Mouse (Mus musculus): Measurements from ENCODE around the gene Rbpms2. TPM values are rescaled to one million over a fixed set of nuclear protein-coding genes. Genes with fewer than 3 reads are reported as not detected.
A peak's percentile ranks its signal among the peaks of the same experiment; 100 is the strongest.

Rbpms2 gene
- total and polyA plus RNA-seq, 3 experiments, result 29.4 to 102 (median 32.5) TPM

DNA sequence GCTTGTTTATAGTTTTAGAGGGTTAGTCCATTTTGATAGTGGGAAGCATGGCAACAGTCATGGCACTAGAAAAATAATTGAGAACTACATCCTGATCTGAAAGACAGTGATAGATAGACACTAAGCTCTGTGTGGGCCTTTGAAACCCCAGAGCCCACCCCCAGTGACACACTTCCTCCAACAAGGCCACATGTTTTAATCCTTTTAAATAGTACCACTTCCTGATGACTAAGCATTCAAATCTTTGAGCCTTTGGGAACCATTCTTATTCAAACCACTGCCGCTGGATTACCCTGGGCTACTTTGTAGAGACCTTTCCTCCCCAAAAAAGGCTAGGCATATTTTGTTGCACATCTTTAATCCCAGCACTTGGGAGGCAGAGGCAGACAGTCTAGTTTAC lies 6.3 kb downstream of the Rbpms2 start:
- 47% methylated on average over 1 of the region's 1 CpGs for WGBS
- Histone ChIP-seq H3K27ac (no peak overlapping the region), H3K9ac (ENCODE audit: low read depth, low read length) (no peak overlapping the region), H3K79me2 (replicated peaks; ENCODE audit: control insufficient read depth, insufficient read depth, low read length) (peaks cover 1% of the 10 kb centered on the region; the same call in 1 of the 2 replicates), H3K36me3 (ENCODE audit: control insufficient read depth, insufficient read depth, low read length) (0 out of 2 replicates have a peak, but pooled peaks cover 3% of the 10 kb centered on the region), H3K4me1 (ENCODE audit: control insufficient read depth, insufficient read depth, low read length) (peaks cover 5% of the 10 kb centered on the region), H3K4me3 (no peak overlapping the region), H3K27me3 (ENCODE audit: control insufficient read depth, insufficient read depth, low read length) (no peaks in the 10 kb centered on the region)
- DNase-seq, result no peak
- TF ChIP-seq EP300 (IDR thresholded peaks at IDR 0.05; ENCODE audit: insufficient read depth, low read depth, low read length) (no peak), POLR2A (IDR thresholded peaks at IDR 0.05; ENCODE audit: insufficient read depth, low read depth, low read length) (no peak), CTCF (IDR thresholded peaks at IDR 0.05) (no peak)
- intact Hi-C loops (cut with DNase I), result no loop called here

DNA sequence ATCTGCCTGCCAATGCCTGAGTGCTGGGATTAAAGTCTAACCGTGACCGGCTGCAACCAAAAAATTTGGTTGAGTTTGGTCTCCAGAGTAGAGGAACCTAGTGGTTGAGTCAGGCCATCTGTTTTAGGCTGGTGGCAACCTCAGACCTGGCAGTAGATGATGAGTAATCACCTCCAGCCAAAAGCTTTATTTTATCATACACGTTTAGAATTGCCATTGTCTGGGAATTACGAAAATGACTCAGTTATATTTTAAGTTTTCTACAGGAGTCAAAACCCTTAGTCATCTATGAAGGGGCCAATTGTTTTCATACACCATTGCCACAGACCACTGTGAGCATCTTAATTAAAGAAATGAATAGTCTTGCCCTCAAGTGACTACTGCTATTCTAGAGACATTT lies 7.5 kb downstream of the Rbpms2 start:
- intact Hi-C loops (cut with DNase I), result no loop called here
- H3K9ac ChIP-seq (ENCODE audit: low read depth, low read length), result no peak overlapping the region
- no peaks in the 10 kb centered on the region for H3K27me3 ChIP-seq (ENCODE audit: control insufficient read depth, insufficient read depth, low read length)
- H3K36me3 ChIP-seq (ENCODE audit: control insufficient read depth, insufficient read depth, low read length), result peaks cover 4% of the 10 kb centered on the region; the same call in 1 of the 2 replicates
- no peak overlapping the region for H3K27ac ChIP-seq
- H3K4me1 ChIP-seq (ENCODE audit: control insufficient read depth, insufficient read depth, low read length), result peaks cover 9% of the 10 kb centered on the region
- 79% methylated on average over 4 of the region's 4 CpGs for WGBS
- TF ChIP-seq POLR2A (IDR thresholded peaks at IDR 0.05; ENCODE audit: insufficient read depth, low read depth, low read length) (no peak), CTCF (IDR thresholded peaks at IDR 0.05) (no peak), EP300 (IDR thresholded peaks at IDR 0.05; ENCODE audit: insufficient read depth, low read depth, low read length) (no peak)
- no peak overlapping the region for H3K4me3 ChIP-seq
- no peak for DNase-seq
- H3K79me2 ChIP-seq (replicated peaks; ENCODE audit: control insufficient read depth, insufficient read depth, low read length), result peaks cover 1% of the 10 kb centered on the region; the same call in 1 of the 2 replicates

DNA sequence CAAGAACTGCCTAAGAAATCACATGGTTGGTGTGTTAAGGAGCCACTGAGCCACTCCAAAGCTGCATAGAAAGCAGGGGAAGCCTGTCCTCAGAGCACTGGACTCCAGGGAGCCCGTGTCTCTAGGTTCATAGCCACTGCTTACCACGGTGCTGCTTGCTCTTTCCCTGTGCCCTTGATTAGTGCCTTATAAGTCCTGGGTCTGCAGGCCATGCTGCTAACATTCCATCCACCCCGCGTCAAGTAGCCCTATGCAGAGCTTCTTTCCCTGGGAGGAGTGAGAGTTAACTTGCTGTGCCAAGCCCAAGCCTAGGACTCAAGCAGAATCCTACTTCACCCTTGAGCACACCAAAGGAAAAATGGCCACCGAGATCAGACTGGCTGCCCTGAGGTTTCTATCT lies 9.6 kb downstream of the Rbpms2 start:
- Histone ChIP-seq H3K27ac (peak overlapping the region; percentile 20), H3K9ac (ENCODE audit: low read depth, low read length) (no peak overlapping the region), H3K79me2 (replicated peaks; ENCODE audit: control insufficient read depth, insufficient read depth, low read length) (peaks cover 1% of the 10 kb centered on the region; the same call in 1 of the 2 replicates), H3K4me3 (no peak overlapping the region), H3K27me3 (ENCODE audit: control insufficient read depth, insufficient read depth, low read length) (no peaks in the 10 kb centered on the region), H3K36me3 (ENCODE audit: control insufficient read depth, insufficient read depth, low read length) (peaks cover 5% of the 10 kb centered on the region; the same call in 1 of the 2 replicates), H3K4me1 (ENCODE audit: control insufficient read depth, insufficient read depth, low read length) (peaks cover 9% of the 10 kb centered on the region)
- no peak for TF ChIP-seq POLR2A (IDR thresholded peaks at IDR 0.05; ENCODE audit: insufficient read depth, low read depth, low read length)
- TF ChIP-seq EP300 (IDR thresholded peaks at IDR 0.05; ENCODE audit: insufficient read depth, low read depth, low read length), result no peak
- no peak for TF ChIP-seq CTCF (IDR thresholded peaks at IDR 0.05)
- no peak for DNase-seq
- intact Hi-C loops (cut with DNase I), result no loop called here
- 47% methylated on average over 5 of the region's 5 CpGs for WGBS

DNA sequence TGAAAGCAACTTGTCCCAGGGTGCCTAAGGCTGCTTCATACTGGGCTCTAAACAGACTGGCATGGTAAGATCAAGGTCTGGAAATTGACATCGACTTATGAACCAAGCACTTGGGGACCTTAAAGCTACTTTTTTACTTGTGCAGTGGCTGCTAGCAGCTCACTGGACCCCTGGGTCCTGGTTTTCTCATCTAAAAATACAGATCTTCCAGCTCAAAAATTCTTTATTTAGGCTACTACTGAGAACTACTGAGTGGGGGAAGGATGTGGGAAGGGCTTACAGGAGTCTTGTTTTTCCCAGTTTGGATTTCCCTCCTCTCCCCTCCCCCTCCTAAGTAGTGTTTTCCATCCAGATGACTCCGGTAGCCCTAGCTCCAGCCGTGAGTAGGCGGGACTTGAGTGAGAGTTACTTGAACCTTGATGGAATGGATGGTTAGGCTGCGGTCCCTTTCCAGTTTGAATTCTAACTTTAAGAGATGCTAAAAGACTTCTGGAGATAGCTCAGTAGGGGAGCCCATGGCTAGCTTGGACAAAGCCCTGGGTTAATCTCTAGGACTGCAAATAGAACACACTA lies 11.5 kb downstream of the Rbpms2 start:
- H3K4me3 ChIP-seq, result no peak overlapping the region
- H3K4me1 ChIP-seq (ENCODE audit: control insufficient read depth, insufficient read depth, low read length), result peaks cover 18% of the 10 kb centered on the region

DNA sequence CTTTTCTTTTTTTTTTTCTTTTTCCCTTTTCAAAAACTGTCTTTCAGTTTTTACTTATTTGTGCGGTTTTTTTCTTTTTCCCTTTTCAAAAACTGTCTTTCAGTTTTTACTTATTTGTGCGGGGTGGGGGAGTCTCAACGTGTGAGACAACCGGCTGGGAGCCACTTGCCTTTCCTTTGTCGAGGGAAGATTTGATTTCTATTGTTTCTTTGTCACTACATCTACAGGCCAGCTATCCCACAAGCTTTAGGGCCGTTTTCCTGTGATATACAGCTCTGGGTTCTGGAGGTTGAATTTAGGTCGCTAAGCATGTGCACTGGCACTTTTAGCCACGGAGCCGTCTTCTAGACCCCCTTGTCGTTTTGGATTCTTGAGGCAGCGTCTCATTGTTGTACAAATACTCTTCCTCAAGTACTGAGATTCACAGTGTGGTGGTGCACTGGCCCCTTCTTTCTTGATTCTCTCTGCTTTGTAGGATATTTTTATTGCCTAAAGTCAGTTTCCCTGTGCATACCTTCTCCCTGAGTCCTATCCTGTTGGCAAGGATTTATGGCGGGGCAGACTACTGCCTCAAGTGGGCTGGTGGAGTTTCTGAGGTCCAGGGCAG lies 12.1 kb downstream of the Rbpms2 start:
- no peak for TF ChIP-seq CTCF (IDR thresholded peaks at IDR 0.05)
- no peak for TF ChIP-seq EP300 (IDR thresholded peaks at IDR 0.05; ENCODE audit: insufficient read depth, low read depth, low read length)
- TF ChIP-seq POLR2A (IDR thresholded peaks at IDR 0.05; ENCODE audit: insufficient read depth, low read depth, low read length), result no peak
- 24% methylated on average over 12 of the region's 12 CpGs for WGBS
- intact Hi-C loops (cut with DNase I), result no loop called here
- H3K79me2 ChIP-seq (replicated peaks; ENCODE audit: control insufficient read depth, insufficient read depth, low read length), result peaks cover 1% of the 10 kb centered on the region; the same call in 1 of the 2 replicates
- no peak overlapping the region for H3K9ac ChIP-seq (ENCODE audit: low read depth, low read length)
- no peak overlapping the region for H3K4me3 ChIP-seq
- peaks cover 21% of the 10 kb centered on the region for H3K4me1 ChIP-seq (ENCODE audit: control insufficient read depth, insufficient read depth, low read length)
- DNase-seq, result no peak
- H3K27ac ChIP-seq, result no peak overlapping the region; the same call in 1 of the 2 replicates
- peaks cover 5% of the 10 kb centered on the region; the same call in 1 of the 2 replicates for H3K36me3 ChIP-seq (ENCODE audit: control insufficient read depth, insufficient read depth, low read length)
- H3K27me3 ChIP-seq (ENCODE audit: control insufficient read depth, insufficient read depth, low read length), result no peaks in the 10 kb centered on the region

More for the DNA sequence above, 11.5 kb downstream of the Rbpms2 start:
- H3K36me3 ChIP-seq (ENCODE audit: control insufficient read depth, insufficient read depth, low read length), result peaks cover 5% of the 10 kb centered on the region; the same call in 1 of the 2 replicates
- no peak for TF ChIP-seq POLR2A (IDR thresholded peaks at IDR 0.05; ENCODE audit: insufficient read depth, low read depth, low read length)
- no peak for TF ChIP-seq CTCF (IDR thresholded peaks at IDR 0.05)
- no peak for TF ChIP-seq EP300 (IDR thresholded peaks at IDR 0.05; ENCODE audit: insufficient read depth, low read depth, low read length)
- H3K79me2 ChIP-seq (replicated peaks; ENCODE audit: control insufficient read depth, insufficient read depth, low read length), result peaks cover 1% of the 10 kb centered on the region; the same call in 1 of the 2 replicates
- H3K9ac ChIP-seq (ENCODE audit: low read depth, low read length), result no peak overlapping the region
- intact Hi-C loops (cut with DNase I), result no loop called here
- DNase-seq, result peak in 1 of 2 experiments; percentile 14
- no peaks in the 10 kb centered on the region for H3K27me3 ChIP-seq (ENCODE audit: control insufficient read depth, insufficient read depth, low read length)
- H3K27ac ChIP-seq, result peak overlapping the region; percentile 45; the same call in 1 of the 2 replicates
- WGBS, result 13% methylated on average over 5 of the region's 5 CpGs

DNA sequence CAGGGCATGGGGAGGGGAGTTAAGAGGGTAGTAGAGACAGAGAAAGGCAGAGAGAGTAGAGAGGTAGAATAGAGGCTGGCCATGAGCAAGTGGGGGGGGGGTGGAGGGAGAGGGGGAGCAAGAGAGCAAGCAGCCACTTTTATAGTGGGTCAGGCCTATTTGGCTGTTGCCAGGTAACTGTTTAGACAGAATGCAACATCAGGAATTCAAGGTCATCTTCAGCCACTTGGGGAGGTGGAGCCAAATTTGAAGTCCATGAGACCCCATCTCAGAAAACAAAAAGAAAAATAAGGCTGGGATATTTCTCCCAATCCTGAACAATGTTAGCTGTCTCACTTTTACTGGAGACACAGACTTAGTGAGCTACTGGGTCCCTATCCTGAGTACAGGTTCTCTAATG lies 13.1 kb downstream of the Rbpms2 start:
- peaks cover 5% of the 10 kb centered on the region; the same call in 1 of the 2 replicates for H3K36me3 ChIP-seq (ENCODE audit: control insufficient read depth, insufficient read depth, low read length)
- no peak overlapping the region; the same call in 1 of the 2 replicates for H3K27ac ChIP-seq
- TF ChIP-seq EP300 (IDR thresholded peaks at IDR 0.05; ENCODE audit: insufficient read depth, low read depth, low read length) (no peak), CTCF (IDR thresholded peaks at IDR 0.05) (no peak), POLR2A (IDR thresholded peaks at IDR 0.05; ENCODE audit: insufficient read depth, low read depth, low read length) (no peak)
- intact Hi-C loops (cut with DNase I), result no loop called here
- no peaks in the 10 kb centered on the region for H3K27me3 ChIP-seq (ENCODE audit: control insufficient read depth, insufficient read depth, low read length)
- peaks cover 1% of the 10 kb centered on the region; the same call in 1 of the 2 replicates for H3K79me2 ChIP-seq (replicated peaks; ENCODE audit: control insufficient read depth, insufficient read depth, low read length)
- DNase-seq, result no peak
- H3K4me3 ChIP-seq, result no peak overlapping the region
- peaks cover 21% of the 10 kb centered on the region for H3K4me1 ChIP-seq (ENCODE audit: control insufficient read depth, insufficient read depth, low read length)
- no peak overlapping the region for H3K9ac ChIP-seq (ENCODE audit: low read depth, low read length)

Data from heart, adult 2 months (tissue).